Mouse (Mus musculus): ENCODE measurements around the gene Slc24a4. TPM values are rescaled to one million over a fixed set of nuclear protein-coding genes. Genes with fewer than 3 reads are reported as not detected.
"Not testable (repeated sequence)": the region's sequence is repeated elsewhere in the genome, so short reads cannot be mapped to it uniquely, and the experiment has no call there.

Slc24a4 gene
- total RNA-seq, 2 experiments from 2014 or later: 37.1 to 53.5 TPM

DNA sequence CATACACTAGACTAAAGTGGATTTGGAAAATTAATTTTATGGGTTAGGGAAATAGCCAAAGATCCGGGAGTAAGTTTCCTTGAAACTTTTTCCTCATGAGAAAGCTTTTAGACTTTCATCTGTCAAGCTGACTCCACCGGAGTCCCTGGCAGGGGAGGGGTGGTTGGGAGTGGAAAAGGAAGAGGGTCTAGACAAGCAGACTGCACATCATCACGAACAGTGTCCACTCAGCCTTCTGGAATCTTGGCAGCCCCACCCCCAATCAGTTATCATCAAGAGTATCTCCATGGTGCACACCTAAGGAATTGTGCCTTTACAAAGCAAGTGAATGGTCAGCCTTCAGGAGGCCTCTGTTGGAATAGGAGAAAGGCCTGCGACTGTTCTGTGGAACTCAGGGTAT is 151.8 kb downstream of the Slc24a4 start:
- intact Hi-C loops (cut with DNase I); DNase-seq (ENCODE audit: low spot score in 2 of 2): not testable (repeated sequence)

DNA sequence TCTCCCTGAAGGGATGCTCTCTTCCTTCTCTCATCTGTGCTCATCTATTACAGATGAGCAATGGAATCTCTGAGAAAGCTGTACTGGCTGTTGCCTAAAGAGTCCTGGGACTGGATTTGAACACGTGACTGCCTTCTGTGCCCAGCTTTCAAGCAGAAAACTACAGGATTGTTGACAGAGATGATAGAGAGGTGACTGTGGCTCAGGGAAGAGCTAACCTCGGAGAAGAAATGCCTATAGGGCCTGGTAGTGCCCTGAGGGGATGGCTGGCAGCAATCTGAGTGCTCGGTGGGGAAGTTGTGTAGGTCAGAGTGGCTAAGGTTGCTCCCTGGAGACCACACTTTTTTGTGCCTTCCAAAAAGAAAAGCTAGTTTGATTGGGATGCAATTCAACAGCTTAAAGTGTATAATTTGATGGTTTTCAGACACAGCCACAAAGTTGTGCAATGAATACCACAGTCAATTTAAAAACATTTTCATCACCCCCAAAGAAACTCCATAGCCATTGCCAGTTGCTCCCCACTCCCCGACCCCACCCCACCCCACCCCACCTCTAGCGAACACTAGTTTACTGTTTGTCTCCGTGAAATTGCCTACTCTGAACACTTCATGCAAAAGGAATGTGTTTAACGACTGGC is 152.5 kb downstream of the Slc24a4 start:
- intact Hi-C loops (cut with DNase I): no loop called here
- DNase-seq (ENCODE audit: low spot score in 2 of 2): no peak

DNA sequence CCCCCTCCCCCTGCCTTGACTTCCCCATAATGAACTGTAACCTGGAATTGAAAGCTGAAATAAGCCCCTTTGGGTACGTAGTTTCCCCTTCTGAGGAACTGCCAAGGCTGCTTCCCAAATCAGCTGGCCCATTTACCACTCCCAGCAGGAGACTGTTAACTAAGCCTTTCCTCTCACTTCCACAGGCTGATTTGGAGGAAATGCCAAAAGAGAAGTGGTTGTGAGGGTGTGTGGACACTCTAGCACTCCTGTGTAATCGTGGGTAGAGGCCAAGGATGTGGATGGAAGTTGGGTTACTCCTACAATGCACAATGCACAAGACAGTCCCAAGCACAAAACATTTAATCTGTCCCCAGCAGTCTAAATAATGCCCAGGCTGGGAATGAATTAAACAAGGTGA is 153.6 kb downstream of the Slc24a4 start:
- intact Hi-C loops (cut with DNase I): no loop called here
- no peak for DNase-seq (ENCODE audit: low spot score in 2 of 2)

DNA sequence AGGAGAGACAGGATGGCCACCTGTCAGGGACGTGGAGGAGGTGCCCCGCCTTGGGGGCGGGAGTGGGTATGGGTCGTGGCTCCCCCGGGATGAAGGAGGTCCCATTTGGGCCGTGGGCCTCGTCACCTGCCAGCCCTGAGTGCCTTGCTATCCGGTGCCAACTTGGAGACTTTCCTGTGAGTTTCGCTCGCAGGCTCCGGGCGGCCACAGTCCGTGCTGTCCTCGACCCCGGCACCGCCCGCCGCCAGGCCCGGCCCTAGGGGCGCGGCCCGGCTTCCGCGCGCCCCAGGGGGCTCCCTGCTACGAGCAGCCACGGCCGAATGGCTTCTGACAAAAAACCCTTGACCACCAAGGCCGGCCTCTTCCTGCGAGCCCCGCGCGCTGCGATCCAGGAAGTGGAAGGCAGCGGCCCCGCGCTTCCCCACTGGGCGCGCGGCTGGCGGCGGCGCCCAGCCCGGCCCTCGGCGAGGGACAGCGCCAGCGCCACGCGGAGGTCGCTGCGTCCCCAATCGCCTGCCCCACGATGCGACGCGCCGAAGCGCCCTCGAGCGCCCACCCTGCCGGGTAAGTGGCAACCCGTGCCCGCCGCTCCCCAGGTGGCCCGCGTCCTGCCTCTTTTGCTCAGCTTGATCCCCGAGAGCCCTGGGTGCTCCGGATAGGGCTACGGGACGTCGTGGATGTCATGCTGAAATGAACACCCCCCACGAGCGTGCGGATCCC is 154.4 kb downstream of the Slc24a4 start, which contains the start of gene Rin3:
Gene Rin3, plus strand, starts transcription at position 286 of the 720 bp plus-strand sequence.
- no peak for DNase-seq (ENCODE audit: low spot score in 2 of 2)
- intact Hi-C loops (cut with DNase I): no loop called here

DNA sequence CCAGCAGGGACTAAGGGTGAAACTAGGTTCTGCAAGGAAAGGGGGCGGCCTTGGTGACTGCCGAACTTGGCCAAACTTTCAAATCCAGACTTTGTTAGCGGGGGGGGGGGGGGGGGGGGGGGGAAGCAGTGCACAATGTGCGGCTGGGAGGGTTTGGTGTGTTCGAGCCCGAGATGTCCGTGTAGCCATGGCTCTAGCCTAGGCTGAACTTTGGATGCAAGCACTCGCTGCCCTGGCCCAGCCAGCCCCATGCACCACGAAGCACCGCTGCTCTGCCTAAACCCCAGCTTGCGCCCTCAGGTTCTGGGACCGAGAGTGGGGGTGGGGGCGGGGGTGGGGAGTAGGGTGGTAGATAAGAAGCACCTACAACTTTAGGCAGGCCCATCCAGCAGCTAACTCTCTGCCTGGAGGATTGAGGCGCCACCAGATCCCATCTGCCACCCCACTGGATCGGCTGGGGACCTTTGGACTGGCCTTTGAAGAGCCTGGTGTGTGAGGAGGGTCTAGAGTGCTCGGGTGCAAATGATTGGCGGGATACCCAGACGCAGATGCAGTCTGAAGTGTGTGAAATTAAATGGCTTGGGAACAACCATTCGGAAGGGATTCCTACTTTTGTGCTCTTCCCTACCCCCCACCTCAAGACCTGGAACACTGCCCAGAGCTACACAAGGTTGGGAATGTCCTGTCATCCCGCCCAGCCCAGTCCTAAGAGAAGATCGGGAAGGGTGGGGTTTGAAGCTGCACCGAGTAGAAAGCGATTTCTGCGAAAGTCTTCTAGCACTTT is 155.1 kb downstream of the Slc24a4 start:
- intact Hi-C loops (cut with DNase I): no loop called here
- no peak for DNase-seq (ENCODE audit: low spot score in 2 of 2)

DNA sequence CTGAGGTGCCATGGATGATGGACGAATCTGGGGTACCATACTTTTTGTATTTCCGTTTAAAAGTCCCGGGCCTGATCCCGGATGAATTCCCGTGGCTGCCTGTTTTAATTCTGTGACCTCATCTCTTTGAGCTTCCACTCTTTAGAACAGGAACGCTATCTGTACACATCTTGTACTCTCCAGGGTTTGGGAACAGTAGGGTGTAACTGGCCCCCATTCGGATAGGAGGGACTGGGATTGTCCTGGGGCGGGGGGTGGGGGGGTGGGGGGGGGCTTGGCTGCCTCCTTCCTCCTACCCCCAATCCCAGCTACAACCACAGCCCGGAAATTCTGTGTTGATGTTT is 155.7 kb downstream of the Slc24a4 start:
- intact Hi-C loops (cut with DNase I): no loop called here

DNA sequence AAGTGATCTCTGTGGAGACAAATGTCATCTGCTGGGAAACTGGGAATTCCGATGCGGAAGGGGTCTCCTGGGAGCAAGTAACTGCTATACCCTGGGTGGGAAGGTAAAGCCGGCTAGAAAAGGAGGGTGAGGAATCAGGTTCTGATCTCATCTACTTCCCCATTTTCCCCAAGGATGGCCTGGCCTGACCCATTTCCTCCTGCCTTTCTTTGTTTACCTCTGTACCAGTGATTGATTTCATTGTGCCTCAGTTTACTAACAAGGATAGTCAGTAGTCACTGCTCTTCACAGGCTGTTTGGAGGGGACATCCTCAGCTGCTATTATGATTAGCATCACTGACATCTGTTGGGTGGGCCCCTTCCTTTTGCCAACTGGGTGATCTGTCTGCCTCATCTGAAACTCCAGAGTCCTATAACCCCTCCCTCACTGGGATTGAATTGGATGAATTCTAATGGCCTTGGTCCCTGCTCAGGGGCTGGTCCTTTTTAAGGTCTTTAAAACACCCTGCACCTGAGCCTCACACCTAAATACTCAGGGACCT is 156.2 kb downstream of the Slc24a4 start:
- intact Hi-C loops (cut with DNase I): no loop called here

More for the DNA sequence above, 155.7 kb downstream of the Slc24a4 start:
- no peak for DNase-seq (ENCODE audit: low spot score in 2 of 2)

DNA sequence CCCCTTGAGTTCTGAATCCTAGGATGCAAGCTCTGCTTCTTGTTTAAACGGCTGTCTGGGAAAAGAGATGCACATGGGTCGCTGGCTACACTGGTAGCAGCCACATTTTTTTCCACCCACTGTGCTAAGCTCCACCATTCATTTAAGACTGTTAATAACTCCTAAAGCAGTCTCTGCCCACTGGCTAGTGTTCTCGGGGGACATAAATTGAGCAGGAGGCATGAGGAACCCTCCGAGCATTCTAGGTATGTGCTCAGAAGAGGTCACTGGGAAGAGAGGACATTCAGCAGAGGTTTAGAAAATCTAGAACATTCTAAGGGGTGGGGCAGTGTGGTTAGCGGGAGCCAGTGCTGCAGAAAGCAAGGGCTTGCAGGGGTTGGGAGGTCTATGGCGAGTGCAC is 156.8 kb downstream of the Slc24a4 start:
- no peak for DNase-seq (ENCODE audit: low spot score in 2 of 2)
- intact Hi-C loops (cut with DNase I): no loop called here

More for the DNA sequence above, 156.2 kb downstream of the Slc24a4 start:
- DNase-seq (ENCODE audit: low spot score in 2 of 2): no peak

DNA sequence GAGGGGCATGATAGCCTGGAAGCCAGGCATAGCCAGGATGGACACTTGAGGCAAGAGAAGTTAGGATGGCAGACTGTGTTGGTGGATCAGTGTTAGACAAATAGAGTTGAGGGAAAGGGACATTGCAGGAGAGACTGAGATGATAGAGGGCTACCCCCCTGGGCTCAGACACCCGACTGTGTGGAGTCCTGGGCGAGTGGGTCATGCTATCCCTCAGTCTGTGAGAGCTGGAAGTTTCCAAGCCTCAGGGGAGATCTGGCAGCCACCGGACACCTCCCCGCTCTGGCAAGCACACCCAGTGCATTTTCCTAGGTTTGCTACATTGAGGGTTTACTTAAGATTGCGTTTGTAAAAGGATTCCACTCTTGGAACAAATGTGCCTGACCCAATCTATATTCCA is 157.2 kb downstream of the Slc24a4 start:
- intact Hi-C loops (cut with DNase I): no loop called here
- no peak for DNase-seq (ENCODE audit: low spot score in 2 of 2)

DNA sequence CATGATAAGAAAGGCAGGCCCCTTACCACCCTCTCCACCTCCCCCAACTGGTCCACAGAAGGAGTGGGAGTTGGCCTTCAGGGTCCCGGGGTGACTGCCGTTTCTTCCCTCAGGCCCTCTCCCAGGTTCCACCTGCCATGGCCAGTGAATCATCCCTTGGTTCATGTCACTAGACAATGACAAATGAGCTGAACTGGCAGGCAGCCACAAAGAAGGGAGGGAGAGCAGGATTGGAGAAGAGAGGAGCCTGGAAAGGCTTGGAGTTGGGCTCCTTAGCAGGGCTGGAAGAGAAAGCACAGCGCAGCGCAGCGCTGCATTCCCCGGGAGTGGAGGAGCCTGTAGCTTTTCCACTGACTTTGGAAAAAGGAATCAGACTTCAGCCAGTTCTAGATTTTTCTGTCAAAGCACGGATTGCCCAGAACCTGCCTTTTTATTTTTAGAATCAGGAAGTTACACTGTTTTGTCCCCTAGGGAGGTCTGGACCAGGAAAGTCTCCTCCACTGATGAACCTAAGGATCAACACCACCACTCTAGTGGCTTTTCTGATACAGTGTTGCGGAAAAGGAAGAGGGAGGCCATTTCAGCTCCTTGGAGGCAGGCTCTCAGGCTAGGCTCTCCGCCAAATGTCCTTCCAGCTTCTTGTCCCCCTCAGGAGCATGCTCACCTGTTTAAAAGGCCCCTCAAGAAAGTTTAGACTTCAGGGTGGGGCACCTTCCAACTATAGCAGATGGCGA is 158.3 kb downstream of the Slc24a4 start:
- intact Hi-C loops (cut with DNase I): no loop called here
- no peak for DNase-seq (ENCODE audit: low spot score in 2 of 2)

DNA sequence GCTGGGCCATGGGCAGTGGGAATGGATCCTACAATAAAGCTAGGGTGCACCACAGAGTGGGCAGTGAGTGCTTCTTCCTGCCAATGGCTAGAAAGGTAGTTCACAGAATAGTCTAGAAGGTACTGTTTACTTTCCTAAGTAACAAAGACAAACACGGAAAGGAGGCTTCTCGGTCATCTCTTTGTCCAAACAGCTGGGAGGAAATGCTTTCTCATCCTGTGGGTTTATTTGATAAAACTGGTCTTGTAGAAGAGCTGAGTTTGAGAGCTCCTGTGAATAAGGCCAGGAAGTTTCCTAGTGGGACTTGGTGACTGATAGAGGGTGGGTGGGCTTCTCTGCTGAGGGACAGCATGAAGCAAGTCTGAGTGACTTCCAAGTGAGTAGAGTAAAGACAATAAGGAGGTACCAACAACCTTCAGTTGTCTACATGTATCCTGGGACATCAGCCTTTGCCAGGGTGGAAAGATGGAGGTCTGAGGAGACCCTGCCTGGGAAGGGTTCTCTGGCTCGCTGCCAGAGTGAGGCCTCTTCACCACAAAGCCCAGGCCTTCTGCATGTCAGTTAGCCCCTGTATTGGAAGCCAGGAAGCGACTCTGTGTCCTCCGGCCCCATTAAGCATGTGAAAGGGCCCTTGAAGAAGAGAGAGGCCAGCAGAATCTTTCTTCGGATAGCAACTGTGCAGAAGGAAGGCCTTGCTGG is 159.5 kb downstream of the Slc24a4 start:
- intact Hi-C loops (cut with DNase I): no loop called here
- DNase-seq (ENCODE audit: low spot score in 2 of 2): no peak

DNA sequence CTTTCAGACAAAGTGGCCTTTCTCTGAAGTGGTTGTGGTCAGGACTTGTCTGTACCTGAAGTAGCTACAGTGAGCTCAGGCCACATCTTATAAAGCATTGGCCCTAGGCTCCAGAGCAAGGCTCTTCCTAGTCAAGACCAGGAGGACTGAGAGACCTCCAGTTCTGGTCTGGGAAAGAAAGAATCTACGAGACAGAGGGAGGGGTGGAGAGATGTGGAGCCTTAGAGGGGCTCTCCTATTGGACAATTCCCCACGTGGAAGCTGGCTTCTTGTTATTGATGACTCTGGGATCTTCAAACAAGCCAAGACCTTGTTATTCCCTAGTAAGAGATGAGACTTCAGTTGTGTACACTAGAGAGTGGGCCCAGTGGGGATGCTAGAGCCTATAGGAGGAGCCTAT is 160.3 kb downstream of the Slc24a4 start:
- DNase-seq (ENCODE audit: low spot score in 2 of 2): no peak
- intact Hi-C loops (cut with DNase I): no loop called here

DNA sequence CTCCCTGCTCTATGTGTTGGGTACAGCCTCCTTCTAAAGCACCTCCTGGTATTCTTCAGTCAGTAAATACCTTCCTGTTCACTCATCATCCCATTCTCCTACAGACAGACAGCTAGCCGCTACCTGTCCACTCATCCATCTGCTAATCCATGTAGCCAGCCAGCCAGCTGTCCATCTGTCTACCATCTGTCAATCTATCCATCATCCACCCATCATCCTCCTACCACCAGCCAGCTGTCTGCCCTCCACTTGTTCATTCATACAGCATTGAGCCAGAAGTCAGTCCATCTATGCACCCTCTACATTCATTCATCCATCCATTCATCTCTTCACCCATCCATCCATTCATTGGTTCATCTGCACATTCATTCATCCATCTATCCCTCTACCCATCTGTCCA is 161.0 kb downstream of the Slc24a4 start:
- intact Hi-C loops (cut with DNase I): no loop called here
- DNase-seq (ENCODE audit: low spot score in 2 of 2): no peak

DNA sequence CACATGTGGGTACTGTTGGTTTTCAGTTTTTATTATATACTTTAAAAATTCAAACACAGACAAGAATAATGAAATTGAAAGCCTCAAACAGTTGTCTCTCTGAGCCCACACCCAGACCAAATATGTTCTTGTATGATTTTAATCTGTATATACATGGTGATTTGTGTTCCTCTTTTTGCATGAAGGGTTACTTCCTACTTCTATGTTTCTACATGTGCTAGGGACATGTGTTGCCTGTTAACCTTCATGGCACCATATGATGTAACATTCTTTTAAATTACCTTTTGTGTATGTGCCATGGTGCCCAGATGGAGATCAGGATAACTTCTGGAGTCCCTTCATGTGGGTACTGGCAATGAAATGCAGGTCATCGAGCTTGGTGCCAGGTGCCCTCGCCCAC is 162.1 kb downstream of the Slc24a4 start:
- no peak for DNase-seq (ENCODE audit: low spot score in 2 of 2)
- intact Hi-C loops (cut with DNase I): no loop called here

DNA sequence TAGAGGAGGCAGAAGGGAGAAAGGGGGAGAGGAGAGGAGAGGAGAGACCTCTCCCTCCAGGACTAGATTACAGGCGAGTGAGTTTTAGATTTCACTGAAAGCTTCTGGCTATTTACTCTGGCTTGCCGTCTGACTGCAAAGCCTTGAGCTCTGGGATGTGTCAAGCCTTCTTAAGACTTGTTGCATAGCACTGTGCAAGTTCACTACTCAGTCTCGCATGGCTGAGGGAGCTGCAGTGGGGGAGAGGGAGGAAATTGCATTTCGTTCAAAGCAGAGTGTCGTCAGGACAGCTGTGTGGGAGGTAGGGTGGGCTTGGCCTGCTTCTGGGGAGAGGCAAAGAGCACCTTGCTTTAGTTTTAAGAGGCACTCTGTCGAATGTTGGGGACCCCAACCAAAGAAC is 163.2 kb downstream of the Slc24a4 start:
- intact Hi-C loops (cut with DNase I): no loop called here
- no peak for DNase-seq (ENCODE audit: low spot score in 2 of 2)

DNA sequence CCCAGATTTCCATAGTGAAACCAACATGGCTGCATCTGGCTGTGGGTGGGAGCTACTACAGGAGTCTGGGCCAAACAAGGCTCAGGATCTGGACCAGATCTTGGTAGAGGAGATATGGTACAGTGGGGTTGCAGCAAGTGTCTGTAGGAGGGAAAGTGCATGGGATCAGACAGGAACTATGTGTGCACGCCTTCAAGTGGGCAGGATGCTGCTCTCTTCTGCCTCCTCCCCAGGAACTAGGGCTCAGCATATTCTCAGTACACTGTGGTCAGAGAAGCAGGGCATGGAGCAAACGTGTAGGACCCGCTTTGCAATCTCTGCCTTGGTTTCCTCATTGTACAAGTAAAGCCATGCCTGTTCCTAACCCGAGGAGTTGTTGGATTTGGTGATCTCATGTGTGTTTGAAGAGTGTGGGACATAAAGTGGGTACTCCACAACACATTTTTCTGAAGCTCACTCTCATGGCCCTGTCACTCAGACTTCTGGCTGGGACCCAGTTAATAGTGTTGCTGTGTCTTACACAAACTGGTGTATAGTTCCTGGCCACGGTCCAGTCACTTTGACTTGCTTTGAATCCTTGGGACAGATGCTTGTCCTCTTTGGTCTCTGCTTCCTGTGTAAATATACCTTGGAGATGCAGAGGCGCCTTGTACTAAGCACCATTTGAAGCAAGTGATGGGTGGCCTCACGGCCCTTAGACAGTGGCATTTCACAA is 164.1 kb downstream of the Slc24a4 start:
- intact Hi-C loops (cut with DNase I): no loop called here
- DNase-seq (ENCODE audit: low spot score in 2 of 2): no peak

DNA sequence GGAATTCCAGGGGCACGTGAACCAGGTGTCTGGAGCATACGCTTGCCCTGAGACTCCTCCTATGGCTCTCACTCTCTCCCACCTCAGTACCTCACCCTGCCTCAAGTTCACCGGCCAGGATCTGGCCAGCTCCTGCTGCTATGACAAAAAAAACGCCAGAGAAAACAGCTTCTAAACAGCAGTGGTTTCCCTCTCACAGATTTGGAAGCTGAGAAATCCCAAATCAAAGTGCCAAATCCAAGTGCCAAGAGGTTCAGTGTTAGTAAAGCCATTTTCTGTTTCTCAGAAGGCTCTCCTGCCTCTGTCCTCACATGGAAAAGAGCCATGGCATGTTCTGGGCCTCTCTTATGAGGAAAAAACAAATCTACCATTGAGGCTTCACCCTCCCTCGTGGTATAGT is 166.1 kb downstream of the Slc24a4 start:
- intact Hi-C loops (cut with DNase I): no loop called here
- DNase-seq (ENCODE audit: low spot score in 2 of 2): no peak

DNA sequence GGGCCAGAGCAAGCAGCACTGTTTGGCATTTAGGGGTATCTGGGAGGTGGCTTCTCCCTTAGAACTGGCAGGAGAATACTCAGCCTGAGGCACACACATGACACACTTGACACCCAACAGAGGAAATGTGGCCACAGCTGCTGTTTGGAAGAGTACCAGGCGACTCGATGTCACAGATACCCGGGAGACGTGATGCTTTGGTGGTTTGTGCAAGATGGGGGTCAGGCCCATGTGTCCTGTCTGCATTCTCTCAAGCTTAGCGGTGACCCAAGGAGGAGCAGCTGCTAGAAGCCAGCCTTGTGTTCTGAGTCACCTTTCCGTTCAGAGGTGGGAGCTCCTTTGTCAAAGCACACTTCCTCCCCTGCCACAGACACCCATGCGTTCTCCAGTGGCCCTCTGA is 166.7 kb downstream of the Slc24a4 start:
- intact Hi-C loops (cut with DNase I): no loop called here
- DNase-seq (ENCODE audit: low spot score in 2 of 2): no peak

DNA sequence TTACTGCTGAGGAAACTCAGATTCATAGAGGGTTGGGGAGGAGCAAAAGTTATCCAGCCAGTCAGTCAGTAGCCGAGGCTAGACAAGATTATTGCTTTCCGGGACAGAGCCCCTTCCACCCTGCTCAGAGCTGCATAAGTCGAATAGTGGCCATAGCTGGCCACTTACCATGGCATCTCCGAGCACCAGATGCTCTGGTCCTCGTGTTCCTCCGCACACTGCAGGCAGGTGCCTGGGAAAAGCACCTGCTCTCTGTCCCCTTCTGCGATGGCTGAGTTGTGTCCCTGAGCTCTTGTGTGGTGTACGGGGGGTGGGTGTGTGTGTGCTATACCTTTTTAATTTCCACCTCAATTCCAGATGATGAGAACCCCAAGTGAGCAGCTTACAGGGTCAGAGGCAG is 167.1 kb downstream of the Slc24a4 start:
- no peak for DNase-seq (ENCODE audit: low spot score in 2 of 2)
- intact Hi-C loops (cut with DNase I): loop anchor here (1.0 kb wide), 1 partner anchor 38 kb away; no protein-coding TSS in a partner anchor
